Mouse (Mus musculus): Measurements from ENCODE around the gene Siglece.
"Not testable (repeated sequence)": the region's sequence is repeated elsewhere in the genome, so short reads cannot be mapped to it uniquely, and the experiment has no call there.

Gene Siglece

GRCm38 (mm10) chr7:43660002-43660401, at the start of gene Siglece:
Gene Siglece, minus strand, starts transcription at chr7:43660161.
- no peak for DNase-seq (ENCODE audit: extremely low spot score, low read depth, low spot score)

GRCm38 (mm10) chr7:43690118-43690517, 30.2 kb upstream of the Siglece start, which contains the start of gene Klk14:
Gene Klk14, plus strand, starts transcription at chr7:43690418.
- DNase-seq (ENCODE audit: extremely low spot score, low read depth, low spot score) = no peak

- no peak for DNase-seq (ENCODE audit: extremely low spot score, low read depth, low spot score)
Observed at GRCm38 (mm10) chr7:43685088-43685487, 25.1 kb upstream of the Siglece start.

GRCm38 (mm10) chr7:43682511-43682910, 22.6 kb upstream of the Siglece start:
- DNase-seq (ENCODE audit: extremely low spot score, low read depth, low spot score) = not testable (repeated sequence)

GRCm38 (mm10) chr7:43680960-43681359, 21.0 kb upstream of the Siglece start:
- DNase-seq (ENCODE audit: extremely low spot score, low read depth, low spot score) = peak; percentile 22

- DNase-seq (ENCODE audit: extremely low spot score, low read depth, low spot score) = no peak
Observed at GRCm38 (mm10) chr7:43678517-43678916, 18.6 kb upstream of the Siglece start.

- no peak for DNase-seq (ENCODE audit: extremely low spot score, low read depth, low spot score)
Observed at GRCm38 (mm10) chr7:43675091-43675490, 15.1 kb upstream of the Siglece start.

- DNase-seq (ENCODE audit: extremely low spot score, low read depth, low spot score) = no peak
Observed at GRCm38 (mm10) chr7:43672581-43673260, 12.8 kb upstream of the Siglece start.

- peak; percentile 49 for DNase-seq (ENCODE audit: extremely low spot score, low read depth, low spot score)
Observed at GRCm38 (mm10) chr7:43671809-43672580, 12.0 kb upstream of the Siglece start, which contains the start of gene Ctu1. Gene Ctu1, plus strand, starts transcription at chr7:43672016.

GRCm38 (mm10) chr7:43671064-43671808, 11.3 kb upstream of the Siglece start:
- DNase-seq (ENCODE audit: extremely low spot score, low read depth, low spot score) = no peak

- no peak for DNase-seq (ENCODE audit: extremely low spot score, low read depth, low spot score)
Observed at GRCm38 (mm10) chr7:43668582-43668981, 8.6 kb upstream of the Siglece start.

- DNase-seq (ENCODE audit: extremely low spot score, low read depth, low spot score) = not testable (repeated sequence)
Observed at GRCm38 (mm10) chr7:43667221-43667620, 7.3 kb upstream of the Siglece start.

GRCm38 (mm10) chr7:43662804-43663203, 2.8 kb upstream of the Siglece start:
- DNase-seq (ENCODE audit: extremely low spot score, low read depth, low spot score) = no peak

- DNase-seq (ENCODE audit: extremely low spot score, low read depth, low spot score) = no peak
Observed at GRCm38 (mm10) chr7:43656232-43656631, 3.7 kb downstream of the Siglece start.

- DNase-seq (ENCODE audit: extremely low spot score, low read depth, low spot score) = no peak
Observed at GRCm38 (mm10) chr7:43654519-43654918, 5.4 kb downstream of the Siglece start.

GRCm38 (mm10) chr7:43652683-43653082, 7.3 kb downstream of the Siglece start:
- DNase-seq (ENCODE audit: extremely low spot score, low read depth, low spot score) = no peak

GRCm38 (mm10) chr7:43643046-43643652, 16.8 kb downstream of the Siglece start:
- DNase-seq (ENCODE audit: extremely low spot score, low read depth, low spot score) = no peak

- DNase-seq (ENCODE audit: extremely low spot score, low read depth, low spot score) = no peak
Observed at GRCm38 (mm10) chr7:43642587-43642986, 17.4 kb downstream of the Siglece start.

- DNase-seq (ENCODE audit: extremely low spot score, low read depth, low spot score) = no peak
Observed at GRCm38 (mm10) chr7:43637118-43637517, 22.8 kb downstream of the Siglece start.

GRCm38 (mm10) chr7:43636194-43636593, 23.8 kb downstream of the Siglece start:
- no peak for DNase-seq (ENCODE audit: extremely low spot score, low read depth, low spot score)

GRCm38 (mm10) chr7:43634500-43634899, 25.5 kb downstream of the Siglece start, which contains the start of gene Ceacam18:
Gene Ceacam18, plus strand, starts transcription at chr7:43634707.
- no peak for DNase-seq (ENCODE audit: extremely low spot score, low read depth, low spot score)
